Mouse (Mus musculus) MEL (cell line): ENCODE measurements at regions not wholly inside any gene's neighbourhood (a gene's known extent, or its start where the extent isn't known, plus 50 kb on each side); places are given as distances from the start of the nearest gene placed in this dataset.

Experiments
- CTCF ChIP-seq, 3 experiments: IDR thresholded peaks in 2 of 3; conservative IDR thresholded peaks in 1 of 3; 2 replicates each; pipeline ENCODE4 v1.5.1; 2011 to 2012; ENCODE audit warnings: low read length in 3 of 3, low read depth in 2 of 3, mild to moderate bottlenecking in 2 of 3, improper control_type of control experiment in 1 of 3, inconsistent platforms in 1 of 3, mixed read lengths in 1 of 3, moderate library complexity in 1 of 3; ENCODE audit not compliant: control insufficient read depth in 1 of 3, insufficient read depth in 1 of 3, poor library complexity in 1 of 3, severe bottlenecking in 1 of 3
- EP300 ChIP-seq, 2 experiments: IDR thresholded peaks; 2 replicates each; pipeline ENCODE4 v1.6.1; 2011; ENCODE audit warnings: improper control_type of control experiment in 2 of 2, low read length in 2 of 2, low read depth in 1 of 2, mild to moderate bottlenecking in 1 of 2
- HCFC1 ChIP-seq: IDR thresholded peaks from 2 replicates; pipeline ENCODE4 v1.6.1; 2012; ENCODE audit warnings: low read depth, mild to moderate bottlenecking, inconsistent platforms, low read length, improper control_type of control experiment, moderate library complexity
- MAFK ChIP-seq: IDR thresholded peaks from 2 replicates; pipeline ENCODE4 v1.6.1; 2011; ENCODE audit warnings: low read depth, mild to moderate bottlenecking, low read length, improper control_type of control experiment, borderline replicate concordance
- MAX ChIP-seq: IDR thresholded peaks from 2 replicates; pipeline ENCODE4 v1.6.1; 2011; ENCODE audit warnings: low read length, improper control_type of control experiment
- MAZ ChIP-seq: IDR thresholded peaks from 2 replicates; pipeline ENCODE4 v1.6.1; 2012; ENCODE audit warnings: low read depth, mild to moderate bottlenecking, inconsistent platforms, low read length, improper control_type of control experiment
- NELFE ChIP-seq: IDR thresholded peaks from 2 replicates; pipeline ENCODE4 v1.6.1; 2011; ENCODE audit warnings: low read depth, low read length, improper control_type of control experiment
- POLR2A ChIP-seq, 2 experiments: IDR thresholded peaks; 2 replicates each; pipeline ENCODE4 v1.6.1; 2011 to 2012; ENCODE audit warnings: low read length in 2 of 2, mild to moderate bottlenecking in 2 of 2, control low read depth in 1 of 2, improper control_type of control experiment in 1 of 2, low read depth in 1 of 2, moderate library complexity in 1 of 2; ENCODE audit not compliant: control insufficient read depth in 1 of 2, insufficient read depth in 1 of 2, poor library complexity in 1 of 2
- POLR2AphosphoS5 ChIP-seq: IDR thresholded peaks from 2 replicates; pipeline ENCODE4 v1.6.1; 2012; ENCODE audit warnings: low read depth, borderline replicate concordance, mild to moderate bottlenecking, inconsistent platforms, low read length, moderate library complexity, mixed read lengths
- RAD21 ChIP-seq: IDR thresholded peaks from 2 replicates; pipeline ENCODE4 v1.6.1; 2011; ENCODE audit warnings: mild to moderate bottlenecking, low read depth, low read length, improper control_type of control experiment
- TAL1 ChIP-seq: IDR thresholded peaks from 2 replicates; pipeline ENCODE4 v1.6.1; 2012; ENCODE audit warnings: mild to moderate bottlenecking, inconsistent platforms, low read length, moderate library complexity, mixed read lengths
- USF1 ChIP-seq: IDR thresholded peaks from 2 replicates; pipeline ENCODE4 v1.6.1; 2014; ENCODE audit warnings: low read depth, mild to moderate bottlenecking, inconsistent platforms, low read length, improper control_type of control experiment, moderate library complexity
- ZKSCAN1 ChIP-seq: IDR thresholded peaks from 2 replicates; pipeline ENCODE4 v1.6.1; 2012; ENCODE audit warnings: low read depth, mild to moderate bottlenecking, inconsistent platforms, low read length, improper control_type of control experiment, moderate library complexity
- ZMIZ1 ChIP-seq: IDR thresholded peaks from 2 replicates; pipeline ENCODE4 v1.6.1; 2012; ENCODE audit warnings: low read depth, mild to moderate bottlenecking, inconsistent platforms, low read length, improper control_type of control experiment, moderate library complexity

GRCm38 (mm10) chr14:97396385-97396784, 773.2 kb downstream of the Dach1 start:
- TF ChIP-seq EP300 (IDR thresholded peaks at IDR 0.05; ENCODE audit: low read depth in 1 of 2, low read length in 2 of 2) (no peak), USF1 (no peak), CTCF (IDR thresholded peaks at IDR 0.05 in 2 of 3, conservative IDR thresholded peaks at IDR 0.05 in 1 of 3; ENCODE audit: control insufficient read depth in 1 of 3, insufficient read depth in 1 of 3, low read depth in 2 of 3, low read length in 3 of 3, poor library complexity in 1 of 3, severe bottlenecking in 1 of 3) (no peak), HCFC1 (no peak), RAD21 (no peak), POLR2A (IDR thresholded peaks at IDR 0.05; ENCODE audit: control insufficient read depth in 1 of 2, insufficient read depth in 1 of 2, low read depth in 1 of 2, low read length in 2 of 2, poor library complexity in 1 of 2) (no peak), POLR2AphosphoS5 (no peak), NELFE (no peak), MAFK (no peak), MAX (no peak), ZMIZ1 (no peak), ZKSCAN1 (no peak), MAZ (no peak), TAL1 (no peak)
